Mouse (Mus musculus) bone marrow, adult 2 months (tissue): ENCODE data around the gene Pon1.

Experiments used
- CTCF ChIP-seq: fragments of 200-500 bp; IDR thresholded peaks from 2 replicates; pipeline ENCODE4 v1.5.1; 2011; ENCODE audit warnings: low read length, control low read depth; ENCODE audit not compliant: control insufficient read depth, insufficient read depth
- POLR2A ChIP-seq: fragments of 200-500 bp; IDR thresholded peaks from 2 replicates; pipeline ENCODE4 v1.6.1; 2011; ENCODE audit warnings: low read depth, mild to moderate bottlenecking, control low read depth, low read length, borderline replicate concordance; ENCODE audit not compliant: control insufficient read depth

DNA sequence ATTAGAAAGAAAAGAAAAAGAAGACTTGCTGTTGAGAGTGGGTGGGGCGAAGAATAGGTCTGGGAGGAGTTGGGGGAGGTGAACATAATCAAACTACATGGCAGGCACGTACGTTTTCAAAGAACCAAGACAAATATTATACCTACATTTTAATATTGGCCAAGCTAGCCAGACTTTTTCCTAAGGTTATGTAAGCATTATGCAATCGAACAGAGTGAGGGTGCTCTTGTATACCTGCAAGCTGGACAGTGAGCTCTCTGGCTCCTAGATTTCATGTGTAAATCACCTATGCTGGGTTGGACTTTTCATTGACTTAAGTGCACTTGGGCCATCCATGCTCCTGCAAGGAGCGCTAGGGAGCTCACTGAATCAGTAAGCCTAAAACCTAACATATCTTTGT, 4.8 kb upstream of the Pon1 start:
- TF ChIP-seq CTCF (no peak), POLR2A (no peak)
